Mouse (Mus musculus): ENCODE measurements around the gene Stau1. TPM values are rescaled to one million over a fixed set of nuclear protein-coding genes. Genes with fewer than 3 reads are reported as not detected.

Stau1 gene
- total RNA-seq (2023): 77.8 TPM

GRCm38 (mm10) chr2:166995796-166996532 is at the start of gene Stau1:
Gene Stau1, minus strand, starts transcription at chr2:166996299.

GRCm38 (mm10) chr2:167014702-167015381 is 18.7 kb upstream of the Stau1 start, which contains the start of gene Ddx27:
Gene Ddx27, plus strand, starts transcription at chr2:167015193.

GRCm38 (mm10) chr2:166905711-166906522 is 90.2 kb downstream of the Stau1 start, which contains the start of gene Cse1l:
Gene Cse1l, plus strand, starts transcription at chr2:166906040.

Other genes with a start within 250 kb of the Stau1 start
- 11.7 TPM for gene Trp53rkb, start 203.8 kb downstream of the Stau1 start, total RNA-seq (2023)
- gene Arfgef2, start 190.7 kb downstream of the Stau1 start, total RNA-seq (2023): 49.8 TPM
- gene Cse1l, start 90.3 kb downstream of the Stau1 start, total RNA-seq (2023): 56.0 TPM
- gene Ddx27, start 18.9 kb upstream of the Stau1 start, total RNA-seq (2023): 92.6 TPM
- gene Znfx1, start 66.7 kb upstream of the Stau1 start, total RNA-seq (2023): 63.1 TPM
- gene Kcnb1, start 193.9 kb upstream of the Stau1 start, total RNA-seq (2023): 1.4 TPM
- gene Ptgis, start 244.3 kb upstream of the Stau1 start, total RNA-seq (2023): 1.4 TPM